ENCODE assay signal across 8 mouse cellular contexts in genomic region chr11:120437152-120437856, GRCm38 (mm10). TPM values are rescaled to one million over a fixed set of nuclear protein-coding genes. Genes with fewer than 3 reads are reported as not detected.
DNase-seq lines count a peak whose midpoint lies in the region; ATAC-seq and TF ChIP-seq lines count a peak whose summit lies in the region.

Gene Nploc4 (minus strand): TSS chr11:120437708.

- no peaks in the 10 kb centered on the region for H3K27me3 ChIP-seq in Patski
- no peaks in the 10 kb centered on the region for H3K27me3 ChIP-seq in hindbrain, embryonic 12.5 days
- H3K27me3 ChIP-seq in lung, postnatal 0 days (replicated peaks; ENCODE audit: insufficient read depth, low read length) = no peaks in the 10 kb centered on the region

- peaks cover 19% of the 10 kb centered on the region for H3K36me3 ChIP-seq in hindbrain, embryonic 12.5 days
- H3K36me3 ChIP-seq in lung, postnatal 0 days (ENCODE audit: insufficient read depth, low read length) = 0 out of 2 replicates have a peak, but pooled peaks cover 12% of the 10 kb centered on the region

- no peak for TF ChIP-seq CTCF in Patski (IDR thresholded peaks at IDR 0.05)
- peak; percentile 46 for TF ChIP-seq CTCF in lung, postnatal 0 days (IDR thresholded peaks at IDR 0.05)

- no peak for DNase-seq in Patski (ENCODE audit: low read depth, low spot score)
- DNase-seq in cerebellum, postnatal 14 days = peak; percentile 93 to 95
- peak; percentile 64 to 75 for DNase-seq in frontal cortex, postnatal 14 days (ENCODE audit: low spot score in 2 of 2)
- DNase-seq in layer of hippocampus, postnatal 10 days (ENCODE audit: low spot score in 2 of 2) = peak; percentile 92 to 94
- peak; percentile 90 for DNase-seq in lung, postnatal 0 days (ENCODE audit: low spot score)
- peak; percentile 91 for DNase-seq in ovary, postnatal 10 days (ENCODE audit: low spot score)
- peak; percentile 79 to 90 for DNase-seq in thymus, postnatal 10 days (ENCODE audit: low spot score in 2 of 2)

- CTCF ChIA-PET in Patski (lab: Charles Lee) = interaction anchor here (0.6 to 1.5 kb wide), 4 partner anchors 10 to 261 kb away, joined by 3 to 4 read pairs (median 4); no protein-coding TSS in a partner anchor

- in situ Hi-C loops in Patski (cut with MboI; ENCODE audit: low pct_unique_long_range_greater_than_20kb) = no loop called here

- peak within 1 kb of the TSS; percentile 100 for H3K4me3 ChIP-seq in hindbrain, embryonic 12.5 days
- peak within 1 kb of the TSS; percentile 99 for H3K4me3 ChIP-seq in lung, postnatal 0 days (ENCODE audit: low read depth, low read length)

- H3K4me2 ChIP-seq in hindbrain, embryonic 12.5 days (replicated peaks) = peak within 1 kb of the TSS; percentile 93
- H3K4me2 ChIP-seq in lung, postnatal 0 days (replicated peaks; ENCODE audit: low read depth, low read length) = peak within 1 kb of the TSS; percentile 73

- POLR2A ChIA-PET in Patski (lab: Charles Lee) = interaction anchor here (0.7 to 1.2 kb wide), 3 partner anchors 15 to 31 kb away, joined by 3 to 5 read pairs (median 5); partner anchors contain the start of genes Arl16, Ccdc137 and Oxld1

- H3K9me3 ChIP-seq in hindbrain, embryonic 12.5 days (replicated peaks) = no peaks in the 10 kb centered on the region
- H3K9me3 ChIP-seq in lung, postnatal 0 days (ENCODE audit: low read length) = no peaks in the 10 kb centered on the region

- under 1% methylated on average over 60 of the region's 77 CpGs for WGBS in hindbrain, embryonic 12.5 days
- 1% methylated on average over 74 of the region's 77 CpGs for WGBS in lung, postnatal 0 days

- peaks cover 14% of the 10 kb centered on the region for H3K4me1 ChIP-seq in hindbrain, embryonic 12.5 days
- H3K4me1 ChIP-seq in lung, postnatal 0 days (ENCODE audit: insufficient read depth, low read depth, low read length) = 0 out of 2 replicates have a peak, but pooled peaks cover 6% of the 10 kb centered on the region

- TF ChIP-seq EP300 in lung, postnatal 0 days (IDR thresholded peaks at IDR 0.05) = no peak

- peak within 1 kb of the TSS; percentile 98 for H3K9ac ChIP-seq in hindbrain, embryonic 12.5 days
- H3K9ac ChIP-seq in lung, postnatal 0 days (replicated peaks; ENCODE audit: low read depth) = peak within 1 kb of the TSS; percentile 85

- H3K27ac ChIP-seq in hindbrain, embryonic 12.5 days = peak within 1 kb of the TSS; percentile 86
- peak within 1 kb of the TSS; percentile 78 for H3K27ac ChIP-seq in lung, postnatal 0 days (ENCODE audit: low read length)

- ATAC-seq in Patski = peak; percentile 26
- ATAC-seq in hindbrain, embryonic 12.5 days (ENCODE audit: low FRiP score) = peak; percentile 83
- peak; percentile 91 for ATAC-seq in lung, postnatal 0 days

RNA-seq across cellular contexts. Expression of gene Nploc4, which starts in this region (rescaled TPM):
- polyA plus RNA-seq in Patski (2021) = 69.2 TPM
- 51.4 and 51.5 TPM in 2 replicates for polyA plus RNA-seq in hindbrain, embryonic 12.5 days (2016; fragmentation: Nextera tagmentation; extraction: Ambion mirVana)
- total RNA-seq in layer of hippocampus, postnatal 10 days (2021) = 10 to 100 TPM; 71.2 to 71.4 TPM
- polyA plus RNA-seq in lung, postnatal 0 days (2015; fragmentation: Nextera tagmentation; extraction: Ambion mirVana) = 15.3 and 16.5 TPM in 2 replicates

Comparison
In these comparisons a context has a peak if more than half of its experiments do, and no peak if none do; other contexts are left out.
1. ATAC-seq: peak in every context shown above with its lines; median percentile 91 in lung, postnatal 0 days; 83 in hindbrain, embryonic 12.5 days; 26 in Patski.